Mouse (Mus musculus) stomach, embryonic 14.5 days (tissue): Measurements from ENCODE around the gene Camk2b. TPM values are rescaled to one million over a fixed set of nuclear protein-coding genes. Genes with fewer than 3 reads are reported as not detected.

Experiments
- ATAC-seq: fragments of 200-750 bp; cut with Nextera tagmentation; 2 replicates; pipeline ENCODE4 v1.8.0; 2017; ENCODE audit warnings: low read depth, moderate TSS enrichment; ENCODE audit not compliant: insufficient number of reproducible peaks, insufficient read depth, low FRiP score
- H3K27ac ChIP-seq: fragments of 300-500 bp; sonication (generic); 2 replicates; pipeline ENCODE4 v1.5.1; 2014; ENCODE audit warnings: mild to moderate bottlenecking, low read length, moderate library complexity, mixed read lengths
- H3K27me3 ChIP-seq: fragments of 300-500 bp; sonication (generic); 2 replicates; pipeline ENCODE4 v1.6.1; 2014; ENCODE audit warnings: low read length, control low read depth, mixed read lengths; ENCODE audit not compliant: control insufficient read depth, insufficient read depth
- H3K36me3 ChIP-seq: fragments of 300-500 bp; sonication (generic); 2 replicates; pipeline ENCODE4 v1.6.1; 2014; ENCODE audit warnings: mild to moderate bottlenecking, control low read depth, low read length, moderate library complexity, mixed read lengths; ENCODE audit not compliant: control insufficient read depth, insufficient read depth
- H3K4me1 ChIP-seq: fragments of 300-500 bp; sonication (generic); 2 replicates; pipeline ENCODE4 v1.6.1; 2014; ENCODE audit warnings: low read length, control low read depth, mixed read lengths; ENCODE audit not compliant: control insufficient read depth, insufficient read depth
- H3K4me2 ChIP-seq: fragments of 300-500 bp; sonication (generic); replicated peaks from 2 replicates; pipeline ENCODE4 v1.6.1; 2014; ENCODE audit warnings: low read depth, low read length, control low read depth
- H3K4me3 ChIP-seq: fragments of 300-500 bp; sonication (generic); 2 replicates; pipeline ENCODE4 v1.5.1; 2014; ENCODE audit warnings: low read depth, low read length, control low read depth
- H3K9ac ChIP-seq: fragments of 300-500 bp; sonication (generic); replicated peaks from 2 replicates; pipeline ENCODE4 v1.6.1; 2014; ENCODE audit warnings: low read depth, mild to moderate bottlenecking, control low read depth, low read length, moderate library complexity, mixed read lengths
- H3K9me3 ChIP-seq: fragments of 300-500 bp; sonication (generic); 2 replicates; pipeline ENCODE4 v1.6.1; 2016; ENCODE audit warnings: low read depth, low read length, control low read depth; ENCODE audit not compliant: control insufficient read depth
- WGBS: fragments of 180-500 bp; shearing (Covaris S2); extraction: QIAGEN DNeasy Blood & Tissue Kit; methylation state at CpG from one replicate; pipeline ENCODE4 v1.1.7; 2014; 5-methylcytosine and 5-hydroxymethylcytosine counted together
- polyA plus RNA-seq: library from polyadenylated mRNA; unstranded; fragments of >200 nt; fragmentation: Nextera tagmentation; extraction: Ambion mirVana; gene quantifications from 2 replicates; pipeline ENCODE4 v1.2.1, GENCODE M21; 2014

Camk2b gene
- polyA plus RNA-seq, 1 experiment from 2014 or later, result 2.5 TPM

GRCm38 (mm10) chr11:6024923-6025652 lies 41.1 kb downstream of the Camk2b start:
- Histone ChIP-seq H3K36me3 (no peaks in the 10 kb centered on the region), H3K9ac (no peak overlapping the region), H3K4me1 (no peaks in the 10 kb centered on the region), H3K27me3 (no peaks in the 10 kb centered on the region), H3K4me3 (no peak overlapping the region), H3K9me3 (no peaks in the 10 kb centered on the region), H3K4me2 (no peak overlapping the region), H3K27ac (no peak overlapping the region)
- 78% methylated on average over 12 of the region's 12 CpGs for WGBS
- ATAC-seq, result no peak

GRCm38 (mm10) chr11:6020897-6021839 lies 45.0 kb downstream of the Camk2b start:
- Histone ChIP-seq H3K9me3 (no peaks in the 10 kb centered on the region), H3K4me3 (no peak overlapping the region), H3K4me2 (no peak overlapping the region), H3K27ac (no peak overlapping the region), H3K9ac (no peak overlapping the region), H3K4me1 (no peaks in the 10 kb centered on the region), H3K36me3 (no peaks in the 10 kb centered on the region), H3K27me3 (no peaks in the 10 kb centered on the region)
- 77% methylated on average over 17 of the region's 17 CpGs for WGBS
- no peak for ATAC-seq

- Histone ChIP-seq H3K9ac (no peak overlapping the region), H3K4me2 (no peak overlapping the region), H3K4me3 (no peak overlapping the region), H3K27ac (no peak overlapping the region), H3K9me3 (no peaks in the 10 kb centered on the region), H3K4me1 (no peaks in the 10 kb centered on the region), H3K27me3 (no peaks in the 10 kb centered on the region), H3K36me3 (no peaks in the 10 kb centered on the region)
- WGBS, result 73% methylated on average over 5 of the region's 5 CpGs
- no peak for ATAC-seq
Observed at GRCm38 (mm10) chr11:6020360-6020759, 45.8 kb downstream of the Camk2b start.

GRCm38 (mm10) chr11:6018218-6019010 lies 47.7 kb downstream of the Camk2b start:
- Histone ChIP-seq H3K27me3 (no peaks in the 10 kb centered on the region), H3K9ac (no peak overlapping the region), H3K4me1 (no peaks in the 10 kb centered on the region), H3K9me3 (no peaks in the 10 kb centered on the region), H3K36me3 (no peaks in the 10 kb centered on the region), H3K4me2 (no peak overlapping the region), H3K27ac (no peak overlapping the region), H3K4me3 (no peak overlapping the region)
- WGBS, result 53% methylated on average over 7 of the region's 7 CpGs
- no peak for ATAC-seq

GRCm38 (mm10) chr11:6017484-6018140 lies 48.5 kb downstream of the Camk2b start:
- ATAC-seq, result no peak
- Histone ChIP-seq H3K36me3 (no peaks in the 10 kb centered on the region), H3K9ac (no peak overlapping the region), H3K4me3 (no peak overlapping the region), H3K27me3 (no peaks in the 10 kb centered on the region), H3K4me1 (no peaks in the 10 kb centered on the region), H3K4me2 (no peak overlapping the region), H3K9me3 (no peaks in the 10 kb centered on the region), H3K27ac (no peak overlapping the region)
- 71% methylated on average over 10 of the region's 11 CpGs for WGBS

- ATAC-seq, result no peak
- H3K9ac ChIP-seq, result no peak overlapping the region
Observed at GRCm38 (mm10) chr11:6016797-6017395, 49.3 kb downstream of the Camk2b start.

GRCm38 (mm10) chr11:6016368-6016767 lies 49.8 kb downstream of the Camk2b start:
- Histone ChIP-seq H3K4me1 (no peaks in the 10 kb centered on the region), H3K4me2 (no peak overlapping the region), H3K4me3 (no peak overlapping the region), H3K9ac (no peak overlapping the region), H3K27ac (no peak overlapping the region), H3K9me3 (no peaks in the 10 kb centered on the region), H3K36me3 (no peaks in the 10 kb centered on the region), H3K27me3 (no peaks in the 10 kb centered on the region)
- 0% methylated on average over 2 of the region's 3 CpGs for WGBS
- ATAC-seq, result no peak

More at GRCm38 (mm10) chr11:6016797-6017395, 49.3 kb downstream of the Camk2b start:
- Histone ChIP-seq H3K36me3 (no peaks in the 10 kb centered on the region), H3K9me3 (no peaks in the 10 kb centered on the region), H3K4me3 (no peak overlapping the region), H3K4me2 (no peak overlapping the region), H3K27me3 (no peaks in the 10 kb centered on the region), H3K27ac (no peak overlapping the region), H3K4me1 (no peaks in the 10 kb centered on the region)
- 65% methylated on average over 9 of the region's 9 CpGs for WGBS
